Mouse (Mus musculus) thymus, postnatal 4 days (tissue): ENCODE results near the gene Tead3.
"Not testable (repeated sequence)": the region's sequence is repeated elsewhere in the genome, so short reads cannot be mapped to it uniquely, and the experiment has no call there.

ENCODE experiments used
- DNase-seq: peaks from one replicate; pipeline ENCODE4 v3.0.0; 2021

Gene Tead3

DNA sequence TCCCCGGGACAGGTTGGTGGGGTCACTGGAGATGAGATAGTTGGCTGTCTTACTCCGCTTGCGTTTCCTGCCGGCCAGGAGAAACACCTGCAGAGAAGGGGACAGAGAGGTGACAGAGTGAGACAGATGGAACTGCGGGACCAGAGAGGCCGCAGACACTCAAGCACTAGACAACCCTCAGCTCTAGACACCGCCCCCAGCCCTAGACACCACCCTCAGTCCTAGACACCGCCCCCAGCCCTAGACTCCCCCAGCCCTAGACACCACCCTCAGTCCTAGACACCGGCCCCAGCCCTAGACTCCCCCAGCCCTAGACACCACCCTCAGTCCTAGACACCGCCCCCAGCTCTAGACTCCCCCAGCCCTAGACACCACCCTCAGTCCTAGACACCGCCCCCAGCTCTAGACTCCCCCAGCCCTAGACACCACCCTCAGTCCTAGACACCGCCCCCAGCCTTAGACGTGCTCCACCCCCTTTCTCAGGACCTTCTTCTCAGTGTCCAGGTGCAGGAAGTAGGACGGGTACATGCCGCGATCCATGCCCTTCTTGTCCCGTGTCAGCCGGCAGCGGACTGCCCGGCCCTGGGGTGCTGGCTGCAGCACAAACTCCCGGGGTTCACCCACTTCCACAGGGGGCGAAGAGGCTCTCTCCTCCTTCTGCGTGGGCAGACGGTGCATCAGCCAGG is 8.1 kb upstream of the Tead3 start:
- not testable (repeated sequence) for DNase-seq

DNA sequence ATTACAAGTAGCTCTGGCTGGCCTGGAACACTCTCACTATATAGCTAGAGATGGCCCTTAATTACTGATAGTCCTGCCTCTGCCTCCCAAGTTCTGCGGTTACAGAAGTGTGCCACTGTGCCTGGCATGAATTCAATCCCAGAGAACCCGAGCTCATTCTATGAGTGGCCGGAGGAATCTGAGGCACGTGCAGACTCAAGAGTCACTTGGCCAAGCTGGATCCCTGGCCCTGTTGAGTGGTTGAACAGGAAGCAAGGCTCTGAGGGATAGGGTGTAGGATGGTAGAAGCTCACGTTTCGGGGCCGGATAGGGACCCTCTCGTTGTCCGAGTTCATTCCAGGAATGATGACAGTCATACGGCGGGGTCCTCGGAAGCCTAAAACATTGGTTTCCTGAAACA is 5.3 kb upstream of the Tead3 start:
- no peak for DNase-seq

GRCm38 (mm10) chr17:28352018-28352417 is 1.4 kb upstream of the Tead3 start:
- no peak for DNase-seq

GRCm38 (mm10) chr17:28351353-28351890 is 805 bp upstream of the Tead3 start:
- DNase-seq = peak; percentile 64

GRCm38 (mm10) chr17:28349901-28350465 is 634 bp downstream of the Tead3 start:
- DNase-seq = peak; percentile 66

GRCm38 (mm10) chr17:28349264-28349880 is 1.2 kb downstream of the Tead3 start:
- DNase-seq = no peak

DNA sequence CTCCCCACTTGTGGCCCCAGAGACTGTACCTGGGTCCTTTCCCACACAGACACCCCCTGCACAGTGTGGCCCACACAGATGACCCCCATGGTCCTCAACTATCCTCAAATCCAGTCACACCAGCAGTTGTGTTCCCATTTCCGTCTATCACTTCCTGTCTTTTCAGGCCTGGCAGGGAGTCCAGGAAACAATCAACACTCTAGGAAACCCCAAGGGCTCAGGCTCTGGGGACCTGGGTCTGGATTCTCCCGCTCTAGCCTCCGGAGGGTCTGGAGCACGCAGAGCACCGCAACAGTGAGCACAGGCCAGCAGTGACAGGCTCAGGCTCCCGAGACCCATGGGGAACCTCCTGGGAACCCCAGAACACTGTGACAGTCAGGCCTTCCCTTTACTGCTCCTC is 2.4 kb downstream of the Tead3 start:
- DNase-seq = no peak

- no peak for DNase-seq
Measured at GRCm38 (mm10) chr17:28347327-28347726, 3.3 kb downstream of the Tead3 start.

DNA sequence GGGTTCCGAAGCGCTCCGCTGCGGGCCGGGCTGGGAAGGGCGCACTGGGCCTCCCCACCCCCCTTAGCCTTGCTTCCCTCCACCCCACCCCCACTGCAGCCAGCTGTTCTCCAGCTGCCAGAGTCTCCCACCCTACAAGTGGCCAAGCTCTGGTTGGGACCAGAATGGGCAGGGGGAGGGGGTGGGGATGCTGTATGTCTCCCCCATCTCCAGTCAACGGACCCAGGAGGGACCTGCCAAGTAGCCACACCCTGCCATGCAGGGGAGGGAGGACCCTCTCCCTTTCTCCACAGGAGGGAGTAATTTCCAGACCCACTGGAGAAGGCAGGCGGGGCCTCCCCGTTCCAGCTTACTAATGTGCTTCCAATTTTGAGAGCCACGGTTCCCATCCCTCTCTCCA is 4.7 kb downstream of the Tead3 start:
- no peak for DNase-seq

DNA sequence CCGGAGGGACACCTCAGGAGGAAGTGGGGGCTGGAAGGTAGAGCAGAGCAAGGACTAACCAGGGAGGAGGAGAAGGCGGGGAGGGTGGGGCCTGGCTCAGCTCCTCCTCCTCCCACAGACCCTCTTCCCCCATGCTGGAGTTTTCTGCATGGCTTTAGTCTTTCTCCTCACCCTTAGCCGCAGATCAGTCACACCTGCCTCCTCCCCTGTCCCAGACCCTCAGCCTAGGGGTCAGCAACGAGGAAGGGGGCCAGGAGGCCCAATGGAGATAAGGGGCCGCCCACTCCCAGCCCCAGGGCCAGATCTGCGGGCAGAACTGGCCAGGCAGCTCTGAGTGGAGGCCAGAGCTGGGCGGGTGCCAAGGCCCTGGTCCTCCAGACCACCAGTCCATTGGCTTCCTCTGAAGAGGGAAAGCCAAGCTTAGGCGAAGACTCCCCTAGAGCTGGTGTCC is 5.3 kb downstream of the Tead3 start:
- DNase-seq = no peak

- no peak for DNase-seq
Measured at GRCm38 (mm10) chr17:28344670-28345069, 5.9 kb downstream of the Tead3 start.

GRCm38 (mm10) chr17:28344050-28344607 is 6.5 kb downstream of the Tead3 start:
- no peak for DNase-seq

- peak; percentile 54 for DNase-seq
Measured at GRCm38 (mm10) chr17:28341091-28341490, 9.5 kb downstream of the Tead3 start.

- DNase-seq = no peak
Measured at GRCm38 (mm10) chr17:28340578-28340977, 10.0 kb downstream of the Tead3 start.

GRCm38 (mm10) chr17:28337547-28337946 is 13.1 kb downstream of the Tead3 start:
- no peak for DNase-seq

- no peak for DNase-seq
Measured at GRCm38 (mm10) chr17:28335267-28335666, 15.3 kb downstream of the Tead3 start.

DNA sequence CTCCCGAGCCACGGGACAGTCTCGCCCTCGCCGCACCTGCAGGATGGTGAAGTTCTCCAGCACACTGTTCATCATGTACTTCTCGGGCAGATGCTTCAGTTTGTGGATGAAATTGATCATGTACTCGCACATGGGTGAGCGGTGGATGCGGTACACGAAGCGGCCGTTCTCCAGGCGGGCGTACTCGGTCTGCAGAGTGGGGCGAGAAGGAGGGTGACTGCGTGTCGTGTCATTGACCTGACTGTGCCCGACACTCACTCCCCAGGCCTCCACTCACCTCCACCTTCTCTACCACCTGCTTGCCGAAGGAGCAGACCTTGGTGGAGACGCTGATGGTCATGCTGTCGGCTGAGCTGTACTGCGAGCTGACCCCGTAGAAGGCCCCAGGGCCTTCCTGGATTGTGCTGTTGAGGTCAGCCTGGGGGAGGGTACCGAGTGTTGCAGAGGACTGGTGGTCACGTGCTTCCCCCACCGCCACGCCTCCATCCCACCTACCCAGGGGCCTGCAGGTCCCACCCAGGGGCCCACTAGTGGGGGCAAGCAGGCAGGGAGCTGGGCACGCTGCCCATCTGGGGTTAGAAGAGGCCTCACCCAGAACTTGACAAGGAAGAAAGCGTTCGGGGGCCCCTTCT is 17.6 kb downstream of the Tead3 start:
- no peak for DNase-seq

DNA sequence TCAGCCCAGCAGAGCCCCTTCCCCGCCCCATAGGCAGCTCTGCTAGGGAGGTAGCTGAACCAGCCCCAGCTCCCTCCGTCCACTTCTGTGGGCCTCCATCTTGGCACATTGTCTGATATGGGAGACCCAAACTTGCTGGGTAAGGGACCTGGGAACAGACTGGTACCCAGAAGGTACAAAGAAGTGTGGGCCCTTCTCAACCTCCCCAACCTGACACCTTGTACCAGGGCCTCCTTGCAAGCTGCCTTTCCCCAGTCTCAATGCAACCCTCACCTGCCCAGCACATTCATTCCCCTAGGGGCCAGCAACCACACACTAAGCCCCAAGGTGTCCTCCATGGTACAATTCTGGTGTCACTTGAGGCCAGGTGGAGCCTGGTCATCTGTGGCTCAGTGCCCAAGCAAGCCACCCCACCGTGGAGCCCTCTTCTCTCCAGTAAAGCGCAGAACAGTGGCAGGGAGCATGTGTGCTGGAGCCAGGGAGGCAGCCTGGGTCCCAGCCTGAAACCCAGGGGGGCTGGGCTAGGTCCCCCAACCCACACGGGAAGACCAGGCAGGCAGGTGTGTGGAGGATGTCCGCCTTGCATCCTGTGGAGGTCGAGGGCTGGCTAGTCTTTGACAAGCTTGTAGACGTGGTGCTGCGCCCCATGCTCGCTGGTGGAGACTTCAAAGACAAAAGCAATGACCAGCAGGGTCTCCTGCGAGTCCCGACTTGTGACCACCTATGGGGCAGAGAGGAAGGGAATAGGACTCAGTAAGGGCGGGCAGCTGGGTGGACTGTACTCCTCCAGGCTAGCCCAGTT is 18.3 kb downstream of the Tead3 start:
- no peak for DNase-seq

DNA sequence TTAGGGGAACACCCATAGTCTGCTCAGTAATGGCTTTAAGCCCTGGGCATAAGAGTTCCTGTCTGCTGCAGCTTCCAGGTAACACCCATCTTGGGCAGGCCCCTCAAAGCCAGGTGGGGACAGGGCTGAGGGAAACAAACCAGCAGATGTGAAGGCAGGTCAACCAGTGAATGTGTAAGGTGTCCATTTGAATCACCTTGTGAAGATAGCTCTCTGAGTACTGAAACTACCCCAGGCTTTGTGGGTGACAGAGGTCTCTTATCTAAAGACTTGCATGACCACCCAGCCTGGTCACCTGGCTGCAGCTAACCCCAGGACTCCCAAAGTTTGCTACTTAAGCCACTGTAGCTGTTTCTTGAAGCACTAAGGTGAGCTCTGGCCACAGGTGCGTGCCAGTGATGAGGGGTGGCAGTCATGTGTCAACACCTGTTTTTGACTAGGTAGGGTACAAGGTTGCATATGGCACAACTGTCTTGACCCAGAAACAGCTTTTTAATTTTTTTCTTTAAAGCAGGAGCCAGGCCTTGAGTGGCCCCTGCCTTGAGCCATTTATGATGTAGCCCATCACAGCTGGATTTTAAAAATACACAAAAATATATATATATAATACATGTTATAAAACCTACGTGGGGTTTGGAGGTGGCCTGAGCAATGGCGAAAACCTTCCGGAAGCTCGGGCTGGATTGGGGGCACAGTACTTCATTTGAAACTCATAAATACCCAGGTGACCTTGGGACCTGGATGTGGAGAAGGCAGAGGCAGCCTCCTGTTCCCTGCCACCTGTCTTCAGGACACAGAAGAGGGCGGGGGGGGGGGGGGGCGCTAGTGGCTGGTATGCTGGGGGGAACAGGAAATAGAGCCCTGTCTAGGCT is 19.1 kb downstream of the Tead3 start:
- DNase-seq = no peak

GRCm38 (mm10) chr17:28330590-28330989 is 20.0 kb downstream of the Tead3 start:
- DNase-seq = not testable (repeated sequence)

GRCm38 (mm10) chr17:28330232-28330546 is 20.4 kb downstream of the Tead3 start:
- DNase-seq = no peak
